ENCODE assay signal across 12 mouse cellular contexts in the genomic region with DNA sequence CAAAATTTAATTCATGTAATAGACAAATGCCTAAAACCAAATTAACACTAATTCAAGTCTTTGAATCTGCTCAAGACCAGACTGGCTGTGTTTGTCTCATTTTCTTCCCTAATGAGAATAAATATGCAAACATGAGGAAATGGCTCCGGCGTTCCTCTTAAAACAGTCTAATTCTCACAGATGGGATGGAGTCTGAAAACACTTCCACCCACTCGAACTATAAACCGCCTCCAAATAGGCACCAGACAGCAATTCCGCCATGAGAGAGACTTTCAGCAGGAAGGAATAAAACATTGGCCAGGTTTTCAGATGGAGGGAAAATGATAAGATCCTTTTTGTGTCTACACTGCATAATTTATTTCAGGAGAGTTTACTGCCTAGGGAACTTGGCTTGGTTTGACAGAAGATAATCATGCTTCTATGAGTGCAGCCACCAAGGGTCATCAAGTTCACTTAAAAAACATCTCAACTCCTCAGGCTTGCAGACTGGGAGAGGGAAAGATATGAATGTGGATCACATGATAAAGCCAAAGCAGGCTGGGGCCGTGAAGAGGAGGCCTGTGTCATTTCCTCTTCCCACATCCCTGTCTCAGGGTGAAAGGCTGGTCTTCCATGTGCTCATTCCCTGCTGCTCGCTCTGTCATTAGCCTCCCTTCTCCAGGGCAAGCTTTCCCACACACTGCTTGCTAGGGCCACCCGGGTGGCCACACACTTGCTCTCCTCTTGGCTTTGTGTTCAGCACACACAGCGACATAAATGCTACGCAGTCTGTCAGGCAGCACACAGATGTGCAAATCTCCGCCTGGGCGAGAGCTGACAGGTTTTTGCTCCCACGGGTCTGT. TPM values are rescaled to one million over a fixed set of nuclear protein-coding genes. Genes with fewer than 3 reads are reported as not detected.
DNase-seq lines count a peak whose midpoint lies in the region; ATAC-seq and TF ChIP-seq lines count a peak whose summit lies in the region.
"Had no signal": no experiment of that assay in that cellular context is flagged by ENCODE, and none has a peak within 500 bp of the region (broad histone marks: within the 10 kb centered on the region; RNA-seq: fewer than 3 reads in every experiment).

No protein-coding gene starts in this region.

- no peak overlapping the region for H3K9ac ChIP-seq in forebrain, postnatal 0 days
- no peak overlapping the region for H3K9ac ChIP-seq in neural tube, embryonic 14.5 days (replicated peaks; ENCODE audit: low read depth, low read length)
- H3K9ac ChIP-seq in heart, adult 2 months (ENCODE audit: low read depth, low read length), result no peak overlapping the region
- H3K9ac ChIP-seq: hindbrain, embryonic 15.5 days; liver, embryonic 13.5 days had no signal

- H3K4me1 ChIP-seq in forebrain, postnatal 0 days (ENCODE audit: insufficient read depth), result no peaks in the 10 kb centered on the region
- no peaks in the 10 kb centered on the region for H3K4me1 ChIP-seq in forebrain, embryonic 10.5 days
- no peaks in the 10 kb centered on the region for H3K4me1 ChIP-seq in neural tube, embryonic 14.5 days (ENCODE audit: control insufficient read depth, insufficient read depth, low read length)
- H3K4me1 ChIP-seq in heart, adult 2 months (ENCODE audit: control insufficient read depth, insufficient read depth, low read length), result no peaks in the 10 kb centered on the region
- H3K4me1 ChIP-seq: hindbrain, embryonic 15.5 days; liver, embryonic 13.5 days had no signal

- no peaks in the 10 kb centered on the region for H3K36me3 ChIP-seq in forebrain, postnatal 0 days (ENCODE audit: insufficient read depth)
- no peaks in the 10 kb centered on the region for H3K36me3 ChIP-seq in forebrain, embryonic 10.5 days (replicated peaks)
- no peaks in the 10 kb centered on the region for H3K36me3 ChIP-seq in neural tube, embryonic 14.5 days (ENCODE audit: control insufficient read depth, insufficient read depth, low read length)
- no peaks in the 10 kb centered on the region for H3K36me3 ChIP-seq in heart, adult 2 months (ENCODE audit: control insufficient read depth, insufficient read depth, low read length)
- H3K36me3 ChIP-seq: hindbrain, embryonic 15.5 days; liver, embryonic 13.5 days had no signal

- no peak overlapping the region for H3K4me2 ChIP-seq in forebrain, postnatal 0 days (ENCODE audit: low read depth)
- H3K4me2 ChIP-seq in neural tube, embryonic 14.5 days (ENCODE audit: low read depth, low read length), result no peak overlapping the region
- H3K4me2 ChIP-seq: hindbrain, embryonic 15.5 days; liver, embryonic 13.5 days had no signal

- H3K9me3 ChIP-seq in forebrain, postnatal 0 days (ENCODE audit: low read length), result no peaks in the 10 kb centered on the region
- no peaks in the 10 kb centered on the region for H3K9me3 ChIP-seq in forebrain, embryonic 10.5 days
- H3K9me3 ChIP-seq in neural tube, embryonic 14.5 days (ENCODE audit: control insufficient read depth, low read length), result no peaks in the 10 kb centered on the region
- H3K9me3 ChIP-seq: hindbrain, embryonic 15.5 days; liver, embryonic 13.5 days had no signal

- ATAC-seq in forebrain, postnatal 0 days, result peak; percentile 83
- 0 out of 2 replicates have a peak, but pooled peaks have one; percentile 38 for ATAC-seq in neural tube, embryonic 14.5 days (ENCODE audit: low read depth)
- ATAC-seq in cerebellum, adult (ENCODE audit: insufficient number of reproducible peaks, low FRiP score, low TSS enrichment), result no peak

- TF ChIP-seq POLR2A in heart, adult 2 months (IDR thresholded peaks at IDR 0.05; ENCODE audit: insufficient read depth, low read depth, low read length), result no peak

- H3K27me3 ChIP-seq in forebrain, postnatal 0 days (ENCODE audit: insufficient read depth, low read length), result no peaks in the 10 kb centered on the region
- no peaks in the 10 kb centered on the region for H3K27me3 ChIP-seq in forebrain, embryonic 10.5 days (ENCODE audit: poor library complexity, severe bottlenecking)
- no peaks in the 10 kb centered on the region for H3K27me3 ChIP-seq in neural tube, embryonic 14.5 days (ENCODE audit: control insufficient read depth, insufficient read depth, low read length)
- no peaks in the 10 kb centered on the region for H3K27me3 ChIP-seq in heart, adult 2 months (ENCODE audit: control insufficient read depth, insufficient read depth, low read length)
- H3K27me3 ChIP-seq: hindbrain, embryonic 15.5 days; liver, embryonic 13.5 days had no signal

- TF ChIP-seq EP300 in heart, adult 2 months (IDR thresholded peaks at IDR 0.05; ENCODE audit: insufficient read depth, low read depth, low read length), result no peak

- intact Hi-C loops in left cerebral cortex, postnatal 25 days (cut with DNase I), result no loop called here
- intact Hi-C loops in left cerebral cortex, postnatal 36 days (cut with DNase I), result no loop called here
- intact Hi-C loops in heart, adult 2 months (cut with DNase I), result no loop called here

- H3K27ac ChIP-seq in forebrain, postnatal 0 days (ENCODE audit: low read depth, low read length), result no peak overlapping the region
- no peak overlapping the region for H3K27ac ChIP-seq in forebrain, embryonic 10.5 days
- no peak overlapping the region for H3K27ac ChIP-seq in neural tube, embryonic 14.5 days (ENCODE audit: low read depth, low read length)
- H3K27ac ChIP-seq in heart, adult 2 months, result no peak overlapping the region
- H3K27ac ChIP-seq: hindbrain, embryonic 15.5 days; liver, embryonic 13.5 days; macrophage had no signal

- TF ChIP-seq CTCF in forebrain, postnatal 0 days (IDR thresholded peaks at IDR 0.05; ENCODE audit: low read depth), result no peak
- TF ChIP-seq CTCF in heart, adult 2 months (IDR thresholded peaks at IDR 0.05), result no peak

- H3K79me2 ChIP-seq in heart, adult 2 months (replicated peaks; ENCODE audit: control insufficient read depth, insufficient read depth, low read length), result no peaks in the 10 kb centered on the region

- H3K4me3 ChIP-seq in forebrain, postnatal 0 days (ENCODE audit: low read depth, low read length), result no peak overlapping the region
- no peak overlapping the region for H3K4me3 ChIP-seq in forebrain, embryonic 10.5 days
- H3K4me3 ChIP-seq in neural tube, embryonic 14.5 days (ENCODE audit: low read depth, low read length), result no peak overlapping the region
- no peak overlapping the region for H3K4me3 ChIP-seq in heart, adult 2 months
- H3K4me3 ChIP-seq: hindbrain, embryonic 15.5 days; liver, embryonic 13.5 days had no signal

- 56% methylated on average over 13 of the region's 13 CpGs for WGBS in forebrain, postnatal 0 days
- 85% methylated on average over 13 of the region's 13 CpGs for WGBS in forebrain, embryonic 10.5 days
- WGBS in neural tube, embryonic 14.5 days, result 68% methylated on average over 13 of the region's 13 CpGs
- 59% methylated on average over 13 of the region's 13 CpGs for WGBS in heart, adult 2 months

- peak; percentile 63 for DNase-seq in forebrain, postnatal 0 days
- no peak for DNase-seq in forebrain, embryonic 10.5 days (ENCODE audit: extremely low spot score, low spot score)
- DNase-seq in left cerebral cortex, postnatal 25 days (ENCODE audit: low spot score in 2 of 2), result peak; percentile 43 to 63
- no peak for DNase-seq in left cerebral cortex, postnatal 36 days (ENCODE audit: low spot score in 2 of 2)
- DNase-seq in brain, embryonic 18.5 days (ENCODE audit: low read depth, low spot score), result peak; percentile 36
- DNase-seq in heart, adult 2 months, result no peak
- DNase-seq: liver, embryonic 13.5 days had no signal

RNA-seq across cellular contexts. Expression of gene Piwil4, which starts 35.0 kb away (rescaled TPM):
- total RNA-seq in forebrain, postnatal 0 days (2014; rRNA removed), result 0.23 and 0.29 TPM in 2 replicates
- polyA plus RNA-seq in forebrain, postnatal 0 days (2015; fragmentation: Nextera tagmentation; extraction: Ambion mirVana), result 0.11 and 0.18 TPM in 2 replicates
- 0.12 and 0.14 TPM in 2 replicates for polyA plus RNA-seq in forebrain, embryonic 10.5 days (2016; fragmentation: Nextera tagmentation; extraction: Ambion mirVana)
- not detected for total RNA-seq in left cerebral cortex, postnatal 25 days (2021)
- total RNA-seq in left cerebral cortex, postnatal 36 days (2021), result not detected
- 0.31 and 0.32 TPM in 2 replicates for polyA plus RNA-seq in neural tube, embryonic 14.5 days (2014; fragmentation: Nextera tagmentation; extraction: Ambion mirVana)
- total RNA-seq in heart, adult 2 months (2021), result not detected
- polyA plus RNA-seq in heart, adult 2 months (2012; rRNA removed), result not detected in 2 replicates
- total RNA-seq: left cerebral cortex, adult 18-20 months had no signal

RNA-seq across cellular contexts. Expression of gene Fut4, which starts 46.7 kb away (rescaled TPM):
- 1.5 and 2.3 TPM in 2 replicates for total RNA-seq in forebrain, postnatal 0 days (2014; rRNA removed)
- 0.54 and 0.59 TPM in 2 replicates for polyA plus RNA-seq in forebrain, postnatal 0 days (2015; fragmentation: Nextera tagmentation; extraction: Ambion mirVana)
- 2.4 and 3.1 TPM in 2 replicates for polyA plus RNA-seq in forebrain, embryonic 10.5 days (2016; fragmentation: Nextera tagmentation; extraction: Ambion mirVana)
- under 1 TPM; 0.16 to 0.27 TPM for total RNA-seq in left cerebral cortex, postnatal 25 days (2021)
- total RNA-seq in left cerebral cortex, postnatal 36 days (2021), result under 1 TPM; 0.16 to 0.20 TPM
- polyA plus RNA-seq in neural tube, embryonic 14.5 days (2014; fragmentation: Nextera tagmentation; extraction: Ambion mirVana), result 2.2 TPM in 2 replicates
- total RNA-seq in heart, adult 2 months (2021), result under 1 TPM; 0.39 to 0.43 TPM
- polyA plus RNA-seq in heart, adult 2 months (2012; rRNA removed), result 0.49 and 0.59 TPM in 2 replicates

Comparison
In these comparisons a context has a peak if more than half of its experiments do, and no peak if none do; other contexts are left out.
1. DNase-seq: peak in forebrain, postnatal 0 days (single experiment), left cerebral cortex, postnatal 25 days (2 of 2) and brain, embryonic 18.5 days (single experiment); none in forebrain, embryonic 10.5 days (single experiment), left cerebral cortex, postnatal 36 days (0 of 2) and heart, adult 2 months (0 of 2).